Mouse (Mus musculus): Measurements from ENCODE around the gene Slc6a13. TPM values are rescaled to one million over a fixed set of nuclear protein-coding genes. Genes with fewer than 3 reads are reported as not detected.
A peak's percentile ranks its signal among the peaks of the same experiment; 100 is the strongest.

The Slc6a13 gene
- total and polyA plus RNA-seq, 3 experiments = 1.0 to 1.5 TPM; not detected in 1

DNA sequence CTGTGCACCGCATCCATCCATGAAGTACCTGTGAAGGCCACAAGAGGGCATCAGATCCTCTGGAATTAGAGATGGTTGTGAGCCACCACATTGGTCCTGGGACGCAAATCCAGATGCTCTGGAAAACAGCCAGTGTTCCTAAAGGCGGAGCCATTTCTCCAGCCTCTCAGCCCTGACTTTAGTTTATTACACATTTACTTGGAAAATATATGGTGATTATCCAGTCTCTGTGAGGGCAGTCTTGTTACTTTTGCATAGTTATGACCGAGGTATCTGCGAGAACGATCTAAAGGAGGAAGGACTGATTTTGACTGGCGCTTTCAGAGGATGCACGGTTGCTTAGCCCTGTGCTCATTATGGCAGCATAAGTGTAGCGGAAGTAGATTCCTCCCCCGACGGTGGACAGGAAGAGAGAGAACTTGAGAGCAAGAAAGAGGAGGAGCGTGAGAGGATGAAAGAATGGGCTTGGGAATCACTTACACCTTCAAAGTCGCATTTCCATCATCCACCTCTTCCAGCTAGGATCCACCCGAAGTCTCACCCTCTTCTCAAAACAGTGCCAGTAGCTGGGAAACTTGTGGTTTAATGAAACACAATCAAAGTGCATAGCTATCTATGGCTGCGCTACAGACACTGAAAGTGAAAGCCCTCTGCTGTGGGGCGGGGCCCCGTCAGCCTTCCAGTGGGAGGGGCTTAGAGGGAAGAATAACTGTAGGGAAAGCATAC lies 27.8 kb upstream of the Slc6a13 start (continued):
- TF ChIP-seq TCF12 (IDR thresholded peaks at IDR 0.05; ENCODE audit: low read depth, low read length) = no peak
- TF ChIP-seq POLR2AphosphoS5 (IDR thresholded peaks at IDR 0.05; ENCODE audit: borderline replicate concordance, low read depth, low read length) = no peak
- no peak; the same call in 1 of the 2 replicates for TF ChIP-seq MAZ (IDR thresholded peaks at IDR 0.05; ENCODE audit: low read depth, low read length)
- TF ChIP-seq CTCF (IDR thresholded peaks at IDR 0.05 in 2 of 3, conservative IDR thresholded peaks at IDR 0.05 in 1 of 3; ENCODE audit: control insufficient read depth in 1 of 3, insufficient read depth in 1 of 3, low read depth in 2 of 3, low read length in 3 of 3, poor library complexity in 1 of 3, severe bottlenecking in 1 of 3) = peak; percentile 68 to 81 (median 79)
- TF ChIP-seq JUND (IDR thresholded peaks at IDR 0.05; ENCODE audit: low read depth, low read length) = no peak
- TF ChIP-seq GATA1 (IDR thresholded peaks at IDR 0.05; ENCODE audit: low read depth, low read length) = no peak
- no peak for TF ChIP-seq MYB (IDR thresholded peaks at IDR 0.05; ENCODE audit: low read depth, low read length)
- TF ChIP-seq POLR2AphosphoS2 (IDR thresholded peaks at IDR 0.05; ENCODE audit: low read length) = no peak
- no peak for TF ChIP-seq USF1 (IDR thresholded peaks at IDR 0.05; ENCODE audit: low read depth, low read length)
- peak; percentile 53 for TF ChIP-seq ETS1 (IDR thresholded peaks at IDR 0.05; ENCODE audit: low read depth, low read length)
- no peak for TF ChIP-seq ZMIZ1 (IDR thresholded peaks at IDR 0.05; ENCODE audit: low read depth, low read length)
- no peak for TF ChIP-seq BHLHE40 (IDR thresholded peaks at IDR 0.05; ENCODE audit: borderline replicate concordance, low read depth, low read length)
- no peak; the same call in 1 of the 2 replicates for TF ChIP-seq GABPA (IDR thresholded peaks at IDR 0.05; ENCODE audit: low read depth, low read length)

DNA sequence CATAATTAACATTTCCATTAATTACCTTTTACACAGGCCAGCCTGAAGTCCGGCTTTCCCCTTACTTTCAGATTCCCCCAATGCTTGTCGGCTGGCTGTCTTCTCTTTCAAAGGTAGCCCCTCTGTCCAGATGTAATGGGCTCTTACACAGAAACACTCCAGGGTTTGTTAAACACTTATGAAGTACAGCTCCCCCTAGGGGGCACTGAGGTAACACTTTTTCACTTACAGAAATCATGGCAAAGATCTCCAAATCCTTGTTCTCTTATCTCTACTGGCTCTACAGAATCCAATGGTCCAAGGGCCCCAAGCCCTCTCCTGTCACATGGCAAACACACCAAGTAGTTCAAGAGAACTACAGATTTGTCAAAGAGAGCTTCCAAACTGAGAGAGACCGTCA lies 25.7 kb upstream of the Slc6a13 start:
- no peak for TF ChIP-seq HCFC1 (IDR thresholded peaks at IDR 0.05; ENCODE audit: low read depth, low read length)
- TF ChIP-seq RCOR1 (IDR thresholded peaks at IDR 0.05; ENCODE audit: low read depth, low read length) = 0 out of 2 replicates have a peak, but pooled peaks have one; percentile 39
- 0 out of 2 replicates have a peak, but pooled peaks have one; percentile 4 for TF ChIP-seq GATA1 (IDR thresholded peaks at IDR 0.05; ENCODE audit: low read depth, low read length)
- TF ChIP-seq SMC3 (IDR thresholded peaks at IDR 0.05; ENCODE audit: low read depth, low read length) = peak; percentile 57
- TF ChIP-seq MYB (IDR thresholded peaks at IDR 0.05; ENCODE audit: low read depth, low read length) = no peak
- no peak for TF ChIP-seq MAX (IDR thresholded peaks at IDR 0.05; ENCODE audit: low read length)
- no peak for TF ChIP-seq EP300 (IDR thresholded peaks at IDR 0.05; ENCODE audit: low read depth in 1 of 2, low read length in 2 of 2)
- TF ChIP-seq MEF2A (IDR thresholded peaks at IDR 0.05; ENCODE audit: extremely low read depth, insufficient replicate concordance, low read depth, low read length, poor library complexity, severe bottlenecking) = no peak
- TF ChIP-seq CHD2 (IDR thresholded peaks at IDR 0.05; ENCODE audit: low read length) = no peak
- TF ChIP-seq MYC (IDR thresholded peaks at IDR 0.05; ENCODE audit: low read depth, low read length) = no peak
- no peak for TF ChIP-seq TBP (IDR thresholded peaks at IDR 0.05; ENCODE audit: low read depth, low read length)
- TF ChIP-seq CTCF (IDR thresholded peaks at IDR 0.05 in 2 of 3, conservative IDR thresholded peaks at IDR 0.05 in 1 of 3; ENCODE audit: control insufficient read depth in 1 of 3, insufficient read depth in 1 of 3, low read depth in 2 of 3, low read length in 3 of 3, poor library complexity in 1 of 3, severe bottlenecking in 1 of 3) = peak in 2 of 3 experiments; percentile 69 to 75; a peak in 4 of 6 replicates
- no peak for TF ChIP-seq NRF1 (IDR thresholded peaks at IDR 0.05; ENCODE audit: insufficient read depth, low read depth, low read length, poor library complexity, severe bottlenecking)
- TF ChIP-seq USF2 (IDR thresholded peaks at IDR 0.05; ENCODE audit: borderline replicate concordance in 1 of 2, insufficient read depth in 1 of 2, low read depth in 1 of 2, low read length in 2 of 2) = no peak
- no peak for TF ChIP-seq TCF12 (IDR thresholded peaks at IDR 0.05; ENCODE audit: low read depth, low read length)
- TF ChIP-seq ZC3H11A (IDR thresholded peaks at IDR 0.05; ENCODE audit: low read depth, low read length) = peak; percentile 20; the same call in 1 of the 2 replicates
- TF ChIP-seq ETS1 (IDR thresholded peaks at IDR 0.05; ENCODE audit: low read depth, low read length) = no peak
- peak; percentile 44 for TF ChIP-seq RAD21 (IDR thresholded peaks at IDR 0.05; ENCODE audit: low read depth, low read length)
- TF ChIP-seq CHD1 (IDR thresholded peaks at IDR 0.05; ENCODE audit: low read depth, low read length) = no peak
- no peak for TF ChIP-seq UBTF (IDR thresholded peaks at IDR 0.05; ENCODE audit: borderline replicate concordance, insufficient read depth, low read depth, low read length)
- no peak for TF ChIP-seq POLR2AphosphoS2 (IDR thresholded peaks at IDR 0.05; ENCODE audit: low read length)
- no peak for TF ChIP-seq ELF1 (IDR thresholded peaks at IDR 0.05; ENCODE audit: low read depth, low read length)
- no peak overlapping the region for H3K4me3 ChIP-seq (ENCODE audit: control insufficient read depth in 1 of 2, insufficient read depth in 1 of 2, low read depth in 2 of 2, low read length in 2 of 2)
- peaks cover 0 to 7% of the 10 kb centered on the region in 2 experiments; a peak in 1 of 4 replicates for H3K36me3 ChIP-seq (ENCODE audit: control insufficient read depth in 1 of 2, insufficient read depth in 2 of 2, low read length in 2 of 2)
- H3K9me3 ChIP-seq (replicated peaks; ENCODE audit: insufficient read depth, low read length) = no peaks in the 10 kb centered on the region
- DNase-seq (ENCODE audit: low read depth, low spot score) = peak; percentile 72
- H3K27me3 ChIP-seq (ENCODE audit: control insufficient read depth in 1 of 2, insufficient read depth in 2 of 2, low read length in 2 of 2) = peaks cover 9 to 12% of the 10 kb centered on the region in 2 experiments
- H3K27ac ChIP-seq (ENCODE audit: control insufficient read depth, low read depth, low read length) = no peak overlapping the region
- no peaks in the 10 kb centered on the region for H3K79me2 ChIP-seq (ENCODE audit: control insufficient read depth, insufficient read depth, low read length, poor library complexity)
- peaks cover 4 to 7% of the 10 kb centered on the region in 2 experiments for H3K4me1 ChIP-seq (ENCODE audit: control insufficient read depth in 1 of 2, insufficient read depth in 2 of 2, low read length in 2 of 2)
- no peak overlapping the region for H3K9ac ChIP-seq (ENCODE audit: control insufficient read depth, low read depth, low read length, poor library complexity, severe bottlenecking)

Measured in MEL (cell line).